Mouse (Mus musculus) liver, embryonic 16.5 days (tissue): ENCODE data around the gene Gsdma2. TPM values are rescaled to one million over a fixed set of nuclear protein-coding genes. Genes with fewer than 3 reads are reported as not detected.
"Not testable (repeated sequence)": the region's sequence is repeated elsewhere in the genome, so short reads cannot be mapped to it uniquely, and the experiment has no call there.

Experiments
- ATAC-seq: fragments of 200-750 bp; cut with Nextera tagmentation; 2 replicates; pipeline ENCODE4 v1.8.0; 2017; ENCODE audit warnings: low read depth, mild to moderate bottlenecking, moderate number of reproducible peaks, moderate library complexity
- H3K27ac ChIP-seq: fragments of 300-500 bp; sonication (generic); 2 replicates; pipeline ENCODE4 v1.5.1; 2014; ENCODE audit warnings: mild to moderate bottlenecking, low read length
- H3K27me3 ChIP-seq: fragments of 300-500 bp; sonication (generic); 2 replicates; pipeline ENCODE4 v1.6.1; 2014; ENCODE audit warnings: low read depth, low read length, mixed read lengths; ENCODE audit not compliant: control insufficient read depth, insufficient read depth
- H3K36me3 ChIP-seq: fragments of 300-500 bp; sonication (generic); 2 replicates; pipeline ENCODE4 v1.6.1; 2014; ENCODE audit warnings: mild to moderate bottlenecking; ENCODE audit not compliant: control insufficient read depth, insufficient read depth
- H3K4me1 ChIP-seq: fragments of 300-500 bp; sonication (generic); 2 replicates; pipeline ENCODE4 v1.6.1; 2014; ENCODE audit warnings: low read depth, low read length, mixed read lengths; ENCODE audit not compliant: control insufficient read depth
- H3K4me2 ChIP-seq: fragments of 300-500 bp; sonication (generic); 2 replicates; pipeline ENCODE4 v1.6.1; 2014; ENCODE audit warnings: low read depth, low read length, mixed read lengths
- H3K4me3 ChIP-seq: fragments of 300-500 bp; sonication (generic); 2 replicates; pipeline ENCODE4 v1.5.1; 2014; ENCODE audit warnings: low read depth, mild to moderate bottlenecking, low read length
- H3K9ac ChIP-seq: fragments of 300-500 bp; sonication (generic); 2 replicates; pipeline ENCODE4 v1.6.1; 2014; ENCODE audit warnings: low read depth, low read length
- H3K9me3 ChIP-seq: fragments of 300-500 bp; sonication (generic); replicated peaks from 2 replicates; pipeline ENCODE4 v1.6.1; 2016; ENCODE audit warnings: low read length; ENCODE audit not compliant: control insufficient read depth
- whole genome bisulfite sequencing: fragments of 180-500 bp; shearing (Covaris S2); extraction: QIAGEN DNeasy Blood & Tissue Kit; methylation state at CpG from one replicate; pipeline ENCODE4 v1.1.7; 2014; ENCODE audit not compliant: insufficient replicate concordance; 5-methylcytosine and 5-hydroxymethylcytosine counted together
- polyA plus RNA-seq: library from polyadenylated mRNA; unstranded; fragments of >200 nt; fragmentation: Nextera tagmentation; extraction: Ambion mirVana; gene quantifications from 2 replicates; pipeline ENCODE4 v1.2.1, GENCODE M21; 2015

Gene Gsdma2
- polyA plus RNA-seq, 1 experiment from 2014 or later, result not detected

GRCm38 (mm10) chr11:98620791-98621190 is 25.8 kb upstream of the Gsdma2 start:
- Histone ChIP-seq H3K27me3 (no peaks in the 10 kb centered on the region), H3K9me3 (no peaks in the 10 kb centered on the region), H3K4me2 (no peak overlapping the region), H3K36me3 (no peaks in the 10 kb centered on the region), H3K4me1 (no peaks in the 10 kb centered on the region), H3K9ac (no peak overlapping the region), H3K4me3 (no peak overlapping the region), H3K27ac (no peak overlapping the region)
- no peak for ATAC-seq
- 77% methylated on average over 13 of the region's 13 CpGs for WGBS

- not testable (repeated sequence) for H3K4me3 ChIP-seq, H3K4me2 ChIP-seq, H3K36me3 ChIP-seq, H3K27me3 ChIP-seq, H3K4me1 ChIP-seq, H3K9ac ChIP-seq, H3K9me3 ChIP-seq, ATAC-seq, H3K27ac ChIP-seq
- WGBS, result 63% methylated on average over 6 of the region's 6 CpGs
Observed at GRCm38 (mm10) chr11:98623981-98624380, 22.6 kb upstream of the Gsdma2 start.

GRCm38 (mm10) chr11:98624381-98624780 is 22.2 kb upstream of the Gsdma2 start:
- H3K27ac ChIP-seq, ATAC-seq, H3K9ac ChIP-seq, H3K4me2 ChIP-seq, H3K36me3 ChIP-seq, H3K4me3 ChIP-seq, H3K27me3 ChIP-seq, H3K4me1 ChIP-seq, H3K9me3 ChIP-seq: not testable (repeated sequence)
- 44% methylated on average over 2 of the region's 2 CpGs for WGBS

GRCm38 (mm10) chr11:98625611-98626410 is 20.7 kb upstream of the Gsdma2 start, which contains the start of the genes Gm12355 and Gsdma3:
Gene Gm12355 (minus strand): TSS chr11:98625661.
Gene Gsdma3 (plus strand): TSS chr11:98626360.
- no peak for ATAC-seq
- WGBS, result 77% methylated on average over 10 of the region's 10 CpGs

GRCm38 (mm10) chr11:98628706-98629105 is 17.9 kb upstream of the Gsdma2 start:
- Histone ChIP-seq H3K27me3 (no peaks in the 10 kb centered on the region), H3K4me2 (no peak overlapping the region), H3K4me1 (no peaks in the 10 kb centered on the region), H3K27ac (no peak overlapping the region), H3K9me3 (no peaks in the 10 kb centered on the region), H3K36me3 (no peaks in the 10 kb centered on the region), H3K9ac (no peak overlapping the region), H3K4me3 (no peak overlapping the region)
- no peak for ATAC-seq
- WGBS, result 76% methylated on average over 3 of the region's 3 CpGs

More at GRCm38 (mm10) chr11:98625611-98626410, 20.7 kb upstream of the Gsdma2 start, which contains the start of the genes Gm12355 and Gsdma3:
- H3K36me3 ChIP-seq, result no peaks in the 10 kb centered on the region
- H3K4me1 ChIP-seq, result no peaks in the 10 kb centered on the region
- no peaks in the 10 kb centered on the region for H3K27me3 ChIP-seq
- no peaks in the 10 kb centered on the region for H3K9me3 ChIP-seq
- no peak within 1 kb of the TSS for H3K9ac ChIP-seq
- H3K4me3 ChIP-seq, result no peak within 1 kb of the TSS
- no peak within 1 kb of the TSS for H3K27ac ChIP-seq
- no peak within 1 kb of the TSS for H3K4me2 ChIP-seq

GRCm38 (mm10) chr11:98630646-98631045 is 15.9 kb upstream of the Gsdma2 start:
- Histone ChIP-seq H3K27me3 (no peaks in the 10 kb centered on the region), H3K9me3 (no peaks in the 10 kb centered on the region), H3K4me2 (no peak overlapping the region), H3K27ac (no peak overlapping the region), H3K4me1 (no peaks in the 10 kb centered on the region), H3K4me3 (no peak overlapping the region), H3K36me3 (no peaks in the 10 kb centered on the region), H3K9ac (no peak overlapping the region)
- 71% methylated on average over 5 of the region's 5 CpGs for WGBS
- ATAC-seq, result no peak

- not testable (repeated sequence) for H3K36me3 ChIP-seq, H3K9me3 ChIP-seq, H3K9ac ChIP-seq, H3K27ac ChIP-seq, H3K4me2 ChIP-seq, H3K4me3 ChIP-seq, H3K4me1 ChIP-seq, H3K27me3 ChIP-seq
- 0 out of 2 replicates have a peak, but pooled peaks have one; percentile 32 for ATAC-seq
- WGBS, result 19% methylated on average over 10 of the region's 10 CpGs
Observed at GRCm38 (mm10) chr11:98635312-98635970, 11.1 kb upstream of the Gsdma2 start.

GRCm38 (mm10) chr11:98637501-98637900 is 9.1 kb upstream of the Gsdma2 start:
- Histone ChIP-seq H3K9ac (no peak overlapping the region), H3K27me3 (no peaks in the 10 kb centered on the region), H3K36me3 (no peaks in the 10 kb centered on the region), H3K4me1 (no peaks in the 10 kb centered on the region), H3K9me3 (no peaks in the 10 kb centered on the region), H3K4me2 (no peak overlapping the region), H3K27ac (no peak overlapping the region), H3K4me3 (no peak overlapping the region)
- 56% methylated on average over 1 of the region's 1 CpGs for WGBS
- ATAC-seq, result no peak

GRCm38 (mm10) chr11:98640091-98640490 is 6.5 kb upstream of the Gsdma2 start:
- Histone ChIP-seq H3K4me1 (no peaks in the 10 kb centered on the region), H3K4me3 (no peak overlapping the region), H3K9ac (no peak overlapping the region), H3K36me3 (no peaks in the 10 kb centered on the region), H3K27ac (no peak overlapping the region), H3K27me3 (no peaks in the 10 kb centered on the region), H3K4me2 (no peak overlapping the region), H3K9me3 (no peaks in the 10 kb centered on the region)
- WGBS, result 18% methylated on average over 5 of the region's 5 CpGs
- ATAC-seq, result no peak
